ENCODE assay signal across 23 mouse cellular contexts in genomic region chr9:32936462-32936861, GRCm38 (mm10).
A peak's percentile ranks its signal among the peaks of the same experiment; 100 is the strongest.
DNase-seq lines count a peak whose midpoint lies in the region; TF ChIP-seq lines count a peak whose summit lies in the region.
"Had no signal": no experiment of that assay in that cellular context is flagged by ENCODE, and none has a peak within 500 bp of the region (broad histone marks: within the 10 kb centered on the region; RNA-seq: fewer than 3 reads in every experiment).

No protein-coding gene starts in this region.

- H3K4me3 ChIP-seq in gastrocnemius, adult 2 months: no peak overlapping the region
- H3K4me3 ChIP-seq: embryonic facial prominence, embryonic 13.5 days; heart, embryonic 15.5 days; megakaryocyte, embryonic 14.5 days; midbrain, embryonic 15.5 days; myocyte had no signal

- TF ChIP-seq CTCF in gastrocnemius, adult 2 months (IDR thresholded peaks at IDR 0.05): no peak

- peak overlapping the region; percentile 1; the same call in 1 of the 2 replicates for H3K27ac ChIP-seq in gastrocnemius, adult 2 months
- H3K27ac ChIP-seq: embryonic facial prominence, embryonic 13.5 days; heart, embryonic 15.5 days; midbrain, embryonic 15.5 days had no signal

- no peak for DNase-seq in gastrocnemius, adult 2 months
- no peak for DNase-seq in gastrocnemius, postnatal 4 days (ENCODE audit: low spot score in 2 of 2)
- peak; percentile 53 to 59 for DNase-seq in kidney, postnatal 4 days
- DNase-seq in kidney, adult 18-20 months: no peak
- peak; percentile 72 for DNase-seq in embryo, embryonic 10.5 days (ENCODE audit: low spot score)
- DNase-seq in forelimb bud, embryonic 11.5 days (ENCODE audit: low read depth, low spot score): peak; percentile 65
- DNase-seq in ovary, adult 18-20 months (ENCODE audit: low spot score): no peak
- no peak for DNase-seq in cerebellum, postnatal 25 days
- DNase-seq: adrenal gland, adult 8-10 months; cerebellum, adult 9-11 months; forebrain, postnatal 0 days; gastrocnemius, postnatal 10 days; heart, adult 18-20 months; heart, postnatal 4 days; kidney, postnatal 10 days; liver, postnatal 0 days; lung, postnatal 10 days; right cerebral cortex, postnatal 4 days had no signal

- intact Hi-C loops in gastrocnemius, adult 2 months (cut with DNase I): loop anchor here (5.0 to 10.0 kb wide), 2 partner anchors 102 to 239 kb away; no protein-coding TSS in a partner anchor

Comparison
In these comparisons a context has a peak if more than half of its experiments do, and no peak if none do; other contexts are left out.
1. DNase-seq: peak in kidney, postnatal 4 days (2 of 2), embryo, embryonic 10.5 days (single experiment) and forelimb bud, embryonic 11.5 days (single experiment); none in gastrocnemius, adult 2 months (single experiment), gastrocnemius, postnatal 4 days (0 of 2), kidney, adult 18-20 months (single experiment), ovary, adult 18-20 months (single experiment) and cerebellum, postnatal 25 days (0 of 2).